Mouse (Mus musculus) stomach, embryonic 15.5 days (tissue): ENCODE results near the gene Umps. TPM values are rescaled to one million over a fixed set of nuclear protein-coding genes. Genes with fewer than 3 reads are reported as not detected.

ENCODE experiments used
- ATAC-seq: fragments of 200-750 bp; cut with Nextera tagmentation; 2 replicates; pipeline ENCODE4 v1.8.0; 2017; ENCODE audit warnings: low read depth, moderate number of reproducible peaks, moderate TSS enrichment; ENCODE audit not compliant: insufficient read depth, low FRiP score
- H3K27ac ChIP-seq: fragments of 300-500 bp; sonication (generic); 2 replicates; pipeline ENCODE4 v1.5.1; 2015; ENCODE audit warnings: mild to moderate bottlenecking, inconsistent platforms
- H3K27me3 ChIP-seq: fragments of 300-500 bp; sonication (generic); replicated peaks from 2 replicates; pipeline ENCODE4 v1.6.1; 2015; ENCODE audit warnings: inconsistent platforms
- H3K36me3 ChIP-seq: fragments of 300-500 bp; sonication (generic); 2 replicates; pipeline ENCODE4 v1.6.1; 2015; ENCODE audit warnings: inconsistent platforms
- H3K4me1 ChIP-seq: fragments of 300-500 bp; sonication (generic); 2 replicates; pipeline ENCODE4 v1.6.1; 2015; ENCODE audit warnings: inconsistent platforms
- H3K4me2 ChIP-seq: fragments of 300-500 bp; sonication (generic); 2 replicates; pipeline ENCODE4 v1.6.1; 2015; ENCODE audit warnings: mild to moderate bottlenecking, inconsistent platforms
- H3K4me3 ChIP-seq: fragments of 300-500 bp; sonication (generic); replicated peaks from 2 replicates; pipeline ENCODE4 v1.5.1; 2015; ENCODE audit warnings: inconsistent platforms
- H3K9ac ChIP-seq: fragments of 300-500 bp; sonication (generic); 2 replicates; pipeline ENCODE4 v1.6.1; 2015; ENCODE audit warnings: inconsistent platforms
- H3K9me3 ChIP-seq: fragments of 300-500 bp; sonication (generic); 2 replicates; pipeline ENCODE4 v1.6.1; 2016; ENCODE audit warnings: inconsistent platforms
- WGBS: fragments of 180-500 bp; shearing (Covaris S2); methylation state at CpG from one replicate; pipeline ENCODE4 v1.1.7; 2015; 5-methylcytosine and 5-hydroxymethylcytosine counted together
- polyA plus RNA-seq: library from polyadenylated mRNA; unstranded; fragments of >200 nt; fragmentation: Nextera tagmentation; extraction: Ambion mirVana; gene quantifications from 2 replicates; pipeline ENCODE4 v1.2.1, GENCODE M21; 2015

Umps gene
- polyA plus RNA-seq, 1 experiment from 2014 or later: 56.3 TPM

DNA sequence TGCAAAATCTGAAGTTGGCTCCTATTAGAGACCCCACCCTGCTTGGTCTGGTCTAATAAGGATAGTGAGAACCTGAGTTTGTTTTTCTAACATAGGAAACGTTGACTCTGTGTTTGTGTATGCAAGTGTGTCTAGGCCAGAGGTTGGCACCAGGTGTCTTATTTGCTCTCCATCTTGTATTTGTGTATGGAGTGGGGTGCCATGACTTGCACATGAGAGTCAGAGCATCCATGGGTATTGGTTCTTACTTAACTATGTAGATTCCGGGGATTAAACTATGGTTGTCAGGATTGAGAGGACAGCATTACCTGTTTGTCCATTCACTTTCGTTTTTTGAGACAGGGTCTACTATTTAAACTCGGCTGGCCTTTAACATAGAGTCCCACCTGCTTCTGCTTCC lies 13.8 kb downstream of the Umps start:
- WGBS: 81% methylated on average over 4 of the region's 4 CpGs
- peaks cover 40% of the 10 kb centered on the region for H3K36me3 ChIP-seq
- no peak overlapping the region for H3K27ac ChIP-seq
- ATAC-seq: no peak
- no peaks in the 10 kb centered on the region for H3K9me3 ChIP-seq
- H3K4me3 ChIP-seq: no peak overlapping the region
- no peaks in the 10 kb centered on the region for H3K27me3 ChIP-seq
- 0 out of 2 replicates have a peak, but pooled peaks cover 3% of the 10 kb centered on the region for H3K4me1 ChIP-seq
- H3K9ac ChIP-seq: no peak overlapping the region
- no peak overlapping the region for H3K4me2 ChIP-seq

GRCm38 (mm10) chr16:33950830-33951229 lies 16.0 kb downstream of the Umps start:
- 28% methylated on average over 4 of the region's 4 CpGs for WGBS
- Histone ChIP-seq H3K27me3 (no peaks in the 10 kb centered on the region), H3K4me3 (no peak overlapping the region), H3K36me3 (peaks cover 22% of the 10 kb centered on the region), H3K27ac (no peak overlapping the region), H3K9me3 (no peaks in the 10 kb centered on the region), H3K4me1 (0 out of 2 replicates have a peak, but pooled peaks cover 16% of the 10 kb centered on the region), H3K4me2 (no peak overlapping the region), H3K9ac (no peak overlapping the region)
- ATAC-seq: peak; percentile 74

DNA sequence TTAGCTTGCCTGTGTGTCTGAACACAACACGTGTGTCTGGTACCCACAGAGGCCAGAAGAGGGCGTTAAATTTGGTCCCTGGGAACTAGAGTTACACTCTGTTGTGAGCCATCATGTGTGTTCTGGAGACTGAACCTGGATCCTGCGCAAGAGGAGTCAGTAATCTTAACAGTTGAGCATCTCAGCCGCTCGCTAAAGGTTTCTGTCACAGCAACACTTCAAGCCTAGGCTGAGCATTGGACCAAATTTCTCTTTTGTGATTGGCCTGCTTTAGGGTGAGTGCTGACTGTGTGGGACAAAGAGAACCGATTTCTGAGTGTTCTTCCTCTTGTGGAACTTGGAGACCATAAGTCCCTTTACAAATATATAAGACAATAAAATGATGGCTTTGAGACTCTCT lies 16.5 kb downstream of the Umps start:
- Histone ChIP-seq H3K4me3 (no peak overlapping the region), H3K9me3 (no peaks in the 10 kb centered on the region), H3K27me3 (no peaks in the 10 kb centered on the region), H3K4me2 (no peak overlapping the region), H3K4me1 (0 out of 2 replicates have a peak, but pooled peaks cover 16% of the 10 kb centered on the region), H3K9ac (no peak overlapping the region), H3K36me3 (peaks cover 18% of the 10 kb centered on the region; the same call in 1 of the 2 replicates), H3K27ac (no peak overlapping the region)
- WGBS: 78% methylated on average over 6 of the region's 6 CpGs
- ATAC-seq: no peak

- no peak overlapping the region for H3K9ac ChIP-seq
- no peak overlapping the region for H3K4me3 ChIP-seq
- WGBS: 68% methylated on average over 17 of the region's 17 CpGs
- no peaks in the 10 kb centered on the region for H3K36me3 ChIP-seq
- H3K4me2 ChIP-seq: no peak overlapping the region
- H3K9me3 ChIP-seq: no peaks in the 10 kb centered on the region
- H3K4me1 ChIP-seq: peaks cover 31% of the 10 kb centered on the region
- H3K27ac ChIP-seq: peak overlapping the region; percentile 26; the same call in 1 of the 2 replicates
- peak; percentile 65 for ATAC-seq
- no peaks in the 10 kb centered on the region for H3K27me3 ChIP-seq
These were observed 18.9 kb downstream of the Umps start for GRCm38 (mm10) chr16:33947664-33948571.

DNA sequence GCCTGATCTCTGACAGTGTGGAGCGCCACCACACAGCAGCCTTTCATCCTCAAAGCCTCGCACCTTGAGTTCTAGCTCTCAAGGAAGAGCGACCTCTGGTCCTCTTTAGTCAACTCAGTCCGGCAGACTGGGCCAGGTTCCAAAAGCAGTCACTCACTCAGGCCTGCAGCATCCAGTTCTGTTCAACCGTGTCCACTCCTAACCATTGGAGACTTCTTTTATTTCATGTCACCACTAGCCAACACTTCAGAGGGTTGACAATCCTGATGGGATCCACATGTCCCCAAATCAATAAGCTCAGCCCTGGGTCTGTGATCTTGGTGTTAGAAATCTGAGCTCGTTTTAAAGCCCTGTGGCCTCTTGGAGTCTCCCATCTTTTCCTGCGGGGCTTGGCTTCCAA lies 20.8 kb downstream of the Umps start:
- no peaks in the 10 kb centered on the region for H3K27me3 ChIP-seq
- no peak overlapping the region for H3K4me2 ChIP-seq
- H3K9me3 ChIP-seq: no peaks in the 10 kb centered on the region
- H3K27ac ChIP-seq: no peak overlapping the region
- no peak for ATAC-seq
- H3K36me3 ChIP-seq: no peaks in the 10 kb centered on the region
- no peak overlapping the region for H3K4me3 ChIP-seq
- H3K4me1 ChIP-seq: peaks cover 49% of the 10 kb centered on the region
- no peak overlapping the region for H3K9ac ChIP-seq
- WGBS: 65% methylated on average over 7 of the region's 7 CpGs

GRCm38 (mm10) chr16:33944772-33945171 lies 22.1 kb downstream of the Umps start:
- no peak for ATAC-seq
- peaks cover 59% of the 10 kb centered on the region for H3K4me1 ChIP-seq
- no peaks in the 10 kb centered on the region for H3K9me3 ChIP-seq
- no peaks in the 10 kb centered on the region for H3K36me3 ChIP-seq
- 19% methylated on average over 6 of the region's 6 CpGs for WGBS
- H3K27me3 ChIP-seq: no peaks in the 10 kb centered on the region
- peak overlapping the region; percentile 46; the same call in 1 of the 2 replicates for H3K27ac ChIP-seq
- H3K4me2 ChIP-seq: no peak overlapping the region
- H3K9ac ChIP-seq: no peak overlapping the region
- no peak overlapping the region for H3K4me3 ChIP-seq

GRCm38 (mm10) chr16:33944126-33944525 lies 22.7 kb downstream of the Umps start:
- H3K27me3 ChIP-seq: no peaks in the 10 kb centered on the region
- no peak overlapping the region for H3K27ac ChIP-seq
- WGBS: 87% methylated on average over 4 of the region's 4 CpGs
- H3K36me3 ChIP-seq: no peaks in the 10 kb centered on the region
- H3K4me3 ChIP-seq: no peak overlapping the region
- H3K4me1 ChIP-seq: peaks cover 65% of the 10 kb centered on the region
- ATAC-seq: no peak
- no peaks in the 10 kb centered on the region for H3K9me3 ChIP-seq
- no peak overlapping the region for H3K9ac ChIP-seq
- H3K4me2 ChIP-seq: no peak overlapping the region

- H3K4me1 ChIP-seq: peaks cover 68% of the 10 kb centered on the region
- no peak overlapping the region for H3K9ac ChIP-seq
- WGBS: 94% methylated on average over 6 of the region's 6 CpGs
- H3K4me3 ChIP-seq: no peak overlapping the region
- H3K27me3 ChIP-seq: no peaks in the 10 kb centered on the region
- no peaks in the 10 kb centered on the region for H3K36me3 ChIP-seq
- H3K27ac ChIP-seq: no peak overlapping the region
- H3K9me3 ChIP-seq: no peaks in the 10 kb centered on the region
- ATAC-seq: no peak
- no peak overlapping the region for H3K4me2 ChIP-seq
These were observed 23.4 kb downstream of the Umps start for GRCm38 (mm10) chr16:33943388-33943787.

DNA sequence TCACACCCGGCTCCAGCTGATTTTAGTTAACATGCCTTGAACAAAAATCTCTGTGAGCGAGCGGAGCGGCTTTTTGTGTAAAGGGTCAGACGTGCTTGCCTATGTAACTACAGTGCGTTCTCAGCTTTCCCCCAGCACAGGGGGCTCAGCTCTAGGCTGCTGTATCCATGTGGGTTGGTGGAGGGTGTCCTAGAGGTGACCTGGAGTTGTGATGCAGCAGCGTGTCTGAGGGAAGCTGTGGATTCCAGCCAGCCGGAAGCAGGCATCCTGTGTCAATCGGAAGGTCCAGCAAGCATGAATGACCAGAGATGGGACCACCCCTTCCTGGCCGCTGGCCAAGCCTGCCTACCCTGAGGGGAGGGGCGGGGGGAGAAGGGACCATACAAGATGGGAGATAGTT lies 24.5 kb downstream of the Umps start:
- no peak overlapping the region for H3K4me3 ChIP-seq
- no peak overlapping the region for H3K9ac ChIP-seq
- H3K27me3 ChIP-seq: no peaks in the 10 kb centered on the region
- 50% methylated on average over 11 of the region's 11 CpGs for WGBS
- H3K27ac ChIP-seq: peak overlapping the region; percentile 50; the same call in 1 of the 2 replicates
- H3K4me2 ChIP-seq: no peak overlapping the region
- H3K36me3 ChIP-seq: no peaks in the 10 kb centered on the region
- ATAC-seq: no peak
- H3K4me1 ChIP-seq: peaks cover 66% of the 10 kb centered on the region
- no peaks in the 10 kb centered on the region for H3K9me3 ChIP-seq

DNA sequence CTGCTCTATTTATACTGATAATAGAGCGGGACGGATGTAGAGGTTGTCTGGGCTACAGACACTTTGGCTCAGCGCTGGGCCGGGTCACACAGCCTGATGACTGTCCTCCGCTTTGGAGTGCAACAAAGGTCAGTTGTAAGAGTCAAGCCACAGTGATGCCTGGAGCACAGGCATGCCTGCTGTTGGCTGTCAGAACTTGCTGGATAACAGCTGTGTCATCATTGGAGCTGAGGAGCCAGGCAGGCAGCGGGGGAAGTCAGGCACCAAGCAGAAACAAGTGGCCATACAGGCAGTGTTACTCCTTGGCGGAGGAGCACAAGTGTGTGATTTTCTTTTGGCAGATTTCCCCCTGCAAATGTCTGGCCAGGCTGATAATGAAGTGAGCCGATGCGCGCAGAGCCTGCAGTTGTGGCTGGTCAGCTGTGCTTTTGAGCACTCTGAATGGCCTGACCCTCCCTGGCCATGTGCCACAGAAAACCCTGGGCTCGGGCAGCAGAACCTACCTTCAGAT lies 25.5 kb downstream of the Umps start:
- Histone ChIP-seq H3K27ac (peak overlapping the region; percentile 62), H3K4me1 (peaks cover 58% of the 10 kb centered on the region), H3K4me2 (no peak overlapping the region), H3K27me3 (no peaks in the 10 kb centered on the region), H3K4me3 (no peak overlapping the region), H3K9me3 (no peaks in the 10 kb centered on the region), H3K9ac (no peak overlapping the region), H3K36me3 (no peaks in the 10 kb centered on the region)
- ATAC-seq: peak; percentile 20; the same call in 1 of the 2 replicates
- WGBS: 33% methylated on average over 11 of the region's 11 CpGs

- Histone ChIP-seq H3K27me3 (no peaks in the 10 kb centered on the region), H3K4me2 (no peak overlapping the region), H3K4me1 (peaks cover 55% of the 10 kb centered on the region), H3K36me3 (no peaks in the 10 kb centered on the region), H3K9me3 (no peaks in the 10 kb centered on the region), H3K9ac (no peak overlapping the region), H3K4me3 (no peak overlapping the region), H3K27ac (0 out of 2 replicates have a peak overlapping the region, but pooled peaks have one; percentile 35)
- WGBS: 70% methylated on average over 5 of the region's 5 CpGs
- no peak for ATAC-seq
These were observed 26.7 kb downstream of the Umps start for GRCm38 (mm10) chr16:33940095-33940494.

GRCm38 (mm10) chr16:33939636-33940035 lies 27.2 kb downstream of the Umps start:
- 38% methylated on average over 9 of the region's 9 CpGs for WGBS
- Histone ChIP-seq H3K9ac (no peak overlapping the region), H3K36me3 (no peaks in the 10 kb centered on the region), H3K27me3 (no peaks in the 10 kb centered on the region), H3K27ac (0 out of 2 replicates have a peak overlapping the region, but pooled peaks have one; percentile 35), H3K9me3 (no peaks in the 10 kb centered on the region), H3K4me1 (peaks cover 53% of the 10 kb centered on the region), H3K4me3 (no peak overlapping the region), H3K4me2 (no peak overlapping the region)
- no peak for ATAC-seq
